Mouse (Mus musculus): ENCODE results near the gene Rdx. TPM values are rescaled to one million over a fixed set of nuclear protein-coding genes. Genes with fewer than 3 reads are reported as not detected.
A peak's percentile ranks its signal among the peaks of the same experiment; 100 is the strongest.

Rdx gene
- total RNA-seq, 2 experiments from 2014 or later, result 43.8 to 46.0 TPM

DNA sequence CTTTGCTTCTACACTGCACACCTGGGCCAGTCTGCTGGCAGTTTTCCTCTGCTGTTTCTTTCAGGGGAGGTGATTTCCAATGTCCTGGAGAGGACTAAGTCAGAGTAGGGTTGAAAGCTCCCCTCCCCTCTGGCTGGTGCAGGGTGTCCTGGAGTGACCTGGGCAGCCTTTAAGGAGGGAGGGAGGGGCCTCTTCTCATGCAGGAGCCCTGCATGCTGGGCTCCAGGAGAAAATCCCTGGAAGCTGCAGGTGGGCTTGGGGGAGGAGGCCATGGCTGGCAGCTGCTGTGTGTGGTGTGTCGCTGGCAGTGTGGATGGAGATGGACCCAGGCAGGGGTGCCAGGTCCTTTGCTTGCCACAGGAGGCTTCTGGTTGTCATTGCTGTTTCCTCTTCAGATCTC is 50.4 kb downstream of the Rdx start:
- intact Hi-C loops (cut with DNase I), result no loop called here
- no peak for DNase-seq (ENCODE audit: extremely low spot score in 1 of 2, low spot score in 2 of 2)

DNA sequence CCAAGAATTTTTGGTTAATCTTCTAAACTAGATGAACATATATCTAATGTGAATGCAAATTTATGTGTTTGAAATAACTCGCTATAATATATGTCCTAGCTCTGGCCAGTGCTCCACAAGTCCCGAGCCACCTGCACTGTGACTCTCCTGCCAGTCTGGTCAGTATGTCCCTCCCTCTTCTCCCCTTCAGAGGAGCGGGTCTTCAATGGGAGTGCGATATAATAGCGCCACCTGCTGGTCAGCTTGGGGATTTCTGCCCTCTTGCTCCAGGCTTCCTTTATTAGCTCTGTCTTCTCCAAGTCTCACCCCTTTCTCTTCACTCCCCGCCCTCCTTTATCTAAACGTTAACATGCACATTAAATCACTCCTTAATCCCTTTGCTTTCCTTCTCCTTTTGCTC is 51.6 kb downstream of the Rdx start:
- peak; percentile 72 to 83 for DNase-seq (ENCODE audit: extremely low spot score in 1 of 2, low spot score in 2 of 2)
- no peak overlapping the region for H3K27ac ChIP-seq
- intact Hi-C loops (cut with DNase I), result loop anchor here (1.0 kb wide), 2 partner anchors 107 to 121 kb away; no protein-coding TSS in a partner anchor
- no peak overlapping the region for H3K4me3 ChIP-seq
- peak; percentile 97 for TF ChIP-seq CTCF (IDR thresholded peaks at IDR 0.05)

More for the DNA sequence above, 50.4 kb downstream of the Rdx start:
- Histone ChIP-seq H3K4me3 (no peak overlapping the region), H3K27ac (no peak overlapping the region)
- TF ChIP-seq CTCF (IDR thresholded peaks at IDR 0.05), result no peak

DNA sequence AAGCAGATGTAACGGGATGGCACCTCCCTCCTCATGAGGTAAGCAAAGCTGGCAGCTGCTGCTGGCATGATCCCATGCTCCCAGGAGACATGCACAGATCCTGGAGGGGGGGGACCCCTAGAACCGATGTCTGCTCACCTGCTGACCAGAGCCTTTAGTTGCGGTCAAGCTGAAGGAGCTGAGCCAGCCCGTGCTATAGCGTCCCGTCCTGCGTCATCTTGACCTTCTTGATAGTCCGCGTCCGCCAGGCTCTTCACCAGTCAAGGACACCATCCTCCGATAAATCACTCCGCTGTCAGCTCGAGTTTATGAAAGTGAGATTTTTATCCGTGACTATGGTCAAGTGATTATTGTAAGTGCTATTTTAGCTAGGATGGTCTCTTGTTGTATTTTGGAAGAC is 53.5 kb downstream of the Rdx start:
- H3K4me3 ChIP-seq, result no peak overlapping the region
- intact Hi-C loops (cut with DNase I), result no loop called here
- H3K27ac ChIP-seq, result no peak overlapping the region
- no peak for TF ChIP-seq CTCF (IDR thresholded peaks at IDR 0.05)
- no peak for DNase-seq (ENCODE audit: extremely low spot score in 1 of 2, low spot score in 2 of 2)

DNA sequence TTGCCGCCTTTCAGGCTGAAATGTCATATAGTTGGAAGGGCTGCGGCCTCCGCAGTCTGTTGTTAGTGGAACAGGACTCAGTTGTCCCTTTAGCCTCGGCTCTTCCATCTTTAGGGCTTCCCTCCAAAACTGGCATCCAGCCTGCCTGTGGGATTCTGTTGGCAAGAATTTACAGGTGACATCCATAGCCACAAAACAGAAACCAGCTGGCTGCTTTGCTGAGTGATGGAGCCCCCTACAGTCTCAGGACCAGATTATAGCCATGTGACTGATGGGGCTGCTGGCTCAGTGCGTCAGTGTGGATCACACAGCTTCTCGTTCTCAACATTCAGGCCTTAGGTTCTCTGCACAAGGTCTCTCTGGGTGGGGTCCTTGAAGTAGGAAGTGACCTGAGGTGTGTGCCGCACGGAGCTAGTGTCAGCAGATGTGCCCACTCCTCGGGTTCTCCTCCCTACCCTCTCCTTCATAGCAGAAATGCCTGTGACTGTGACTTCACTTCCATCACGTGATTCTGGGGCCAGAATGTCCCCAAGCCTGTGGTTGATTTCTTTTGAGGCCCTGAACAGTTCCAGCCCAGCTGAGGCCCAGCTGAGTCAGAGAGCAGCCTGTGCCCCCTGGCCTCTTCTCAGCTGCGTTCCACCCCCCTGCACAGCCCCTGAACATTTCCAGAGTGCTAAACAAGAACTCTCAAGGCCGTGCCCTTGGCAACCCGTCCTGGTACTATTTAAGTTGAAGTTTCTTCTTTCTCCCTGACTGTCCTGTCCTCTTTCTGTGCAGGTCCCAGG is 55.3 kb downstream of the Rdx start:
- H3K4me3 ChIP-seq, result no peak overlapping the region
- intact Hi-C loops (cut with DNase I), result no loop called here
- TF ChIP-seq CTCF (IDR thresholded peaks at IDR 0.05), result no peak; the same call in 1 of the 2 replicates
- no peak for DNase-seq (ENCODE audit: extremely low spot score in 1 of 2, low spot score in 2 of 2)
- no peak overlapping the region for H3K27ac ChIP-seq

DNA sequence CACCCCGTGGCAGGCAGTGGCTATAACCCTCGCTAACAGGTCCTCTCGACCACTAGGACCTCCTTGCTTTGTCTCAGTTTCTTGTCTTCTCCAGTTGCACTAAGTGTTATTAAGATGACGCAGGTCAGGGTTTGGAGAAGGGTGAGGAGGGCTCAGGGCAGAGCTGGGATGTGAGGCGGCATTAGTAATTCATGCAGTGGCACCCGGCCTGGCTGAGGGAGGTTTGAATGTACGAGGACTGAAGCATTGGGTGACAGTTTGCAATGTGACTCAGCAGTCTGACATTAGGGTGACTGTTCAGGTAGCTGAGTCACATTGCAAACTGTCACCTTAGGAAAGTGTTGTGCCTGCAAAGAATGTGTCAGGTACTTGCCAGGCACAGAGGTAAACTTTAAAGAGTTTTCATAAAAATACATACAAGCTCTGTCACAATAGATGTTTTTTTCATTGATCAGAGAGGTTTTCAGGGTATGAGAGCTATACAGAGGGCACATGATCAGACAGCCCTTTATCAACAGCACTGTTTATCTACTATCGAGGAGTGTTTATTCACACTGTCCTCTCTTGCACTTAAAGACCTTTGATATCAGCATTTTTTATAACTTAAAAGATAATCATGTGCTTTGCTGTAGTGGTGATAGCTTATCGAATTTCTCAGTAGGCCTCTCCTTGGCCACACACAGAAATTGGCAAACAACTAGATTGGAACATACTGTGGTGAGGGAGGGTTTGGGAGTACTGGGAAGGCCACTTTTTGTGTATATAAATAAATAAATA is 56.7 kb downstream of the Rdx start:
- H3K27ac ChIP-seq, result no peak overlapping the region
- no peak for TF ChIP-seq CTCF (IDR thresholded peaks at IDR 0.05)
- intact Hi-C loops (cut with DNase I), result no loop called here
- no peak overlapping the region for H3K4me3 ChIP-seq
- no peak for DNase-seq (ENCODE audit: extremely low spot score in 1 of 2, low spot score in 2 of 2)

DNA sequence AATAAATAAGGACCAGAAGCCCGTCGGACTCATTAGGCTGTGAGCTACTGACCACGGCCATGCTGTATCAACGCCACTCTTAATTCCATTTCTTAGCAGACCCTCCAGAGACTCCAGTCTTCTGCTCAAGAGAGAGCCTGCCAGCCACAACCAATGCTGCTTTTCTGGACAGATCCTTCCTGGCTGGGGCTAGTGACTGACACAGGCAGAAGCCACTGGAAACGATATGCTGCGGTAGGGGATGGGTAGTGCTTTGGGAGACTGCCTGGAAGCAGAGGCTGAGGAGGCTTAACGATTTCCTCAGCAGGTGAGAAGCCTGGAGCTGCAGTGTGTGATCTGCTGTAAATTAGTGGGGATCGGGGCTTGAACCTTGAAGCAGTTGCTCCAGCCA is 57.2 kb downstream of the Rdx start:
- Histone ChIP-seq H3K4me3 (no peak overlapping the region), H3K27ac (no peak overlapping the region)
- intact Hi-C loops (cut with DNase I), result no loop called here
- no peak for DNase-seq (ENCODE audit: extremely low spot score in 1 of 2, low spot score in 2 of 2)
- TF ChIP-seq CTCF (IDR thresholded peaks at IDR 0.05), result no peak

DNA sequence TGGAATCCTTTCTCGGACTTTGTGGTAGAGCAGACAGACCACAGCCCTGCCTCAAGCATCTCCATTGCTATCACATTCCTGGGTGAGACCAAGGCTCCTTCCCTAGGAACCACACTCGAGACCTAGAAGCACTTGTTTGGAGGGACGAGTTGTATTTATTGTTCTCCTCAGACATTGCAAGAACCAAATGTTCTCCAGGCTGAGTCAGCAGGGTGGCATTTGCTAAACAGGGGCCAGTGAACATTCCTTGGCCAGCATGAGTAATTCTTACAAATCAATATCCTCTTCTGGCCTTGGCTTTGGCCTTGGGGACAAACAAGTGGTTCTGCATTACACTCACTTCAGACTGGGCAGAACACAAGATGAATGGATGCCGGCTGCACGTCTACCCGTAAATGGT is 58.5 kb downstream of the Rdx start:
- intact Hi-C loops (cut with DNase I), result no loop called here
- TF ChIP-seq CTCF (IDR thresholded peaks at IDR 0.05), result no peak
- Histone ChIP-seq H3K4me3 (no peak overlapping the region), H3K27ac (no peak overlapping the region)
- no peak for DNase-seq (ENCODE audit: extremely low spot score in 1 of 2, low spot score in 2 of 2)

DNA sequence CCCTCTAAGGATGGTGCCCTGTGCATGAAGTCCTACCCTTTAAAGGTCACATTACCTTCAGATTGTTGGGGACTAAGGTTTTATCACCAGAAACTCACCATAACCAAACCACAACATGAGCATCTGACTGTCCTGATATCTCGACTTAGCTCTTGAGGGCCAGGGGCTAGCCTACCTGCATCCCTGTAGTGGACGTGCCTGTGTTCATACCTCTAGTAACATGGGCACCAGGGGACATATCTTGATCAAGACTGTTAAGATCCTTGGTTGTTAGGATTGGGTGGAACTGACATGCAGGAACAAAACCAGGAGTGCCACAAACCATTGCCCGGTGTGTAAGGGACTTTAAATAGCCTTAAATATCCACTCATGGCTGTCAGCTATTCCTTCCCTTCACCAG is 60.2 kb downstream of the Rdx start:
- intact Hi-C loops (cut with DNase I), result no loop called here
- no peak overlapping the region for H3K4me3 ChIP-seq
- H3K27ac ChIP-seq, result no peak overlapping the region
- no peak for DNase-seq (ENCODE audit: extremely low spot score in 1 of 2, low spot score in 2 of 2)
- no peak for TF ChIP-seq CTCF (IDR thresholded peaks at IDR 0.05)

DNA sequence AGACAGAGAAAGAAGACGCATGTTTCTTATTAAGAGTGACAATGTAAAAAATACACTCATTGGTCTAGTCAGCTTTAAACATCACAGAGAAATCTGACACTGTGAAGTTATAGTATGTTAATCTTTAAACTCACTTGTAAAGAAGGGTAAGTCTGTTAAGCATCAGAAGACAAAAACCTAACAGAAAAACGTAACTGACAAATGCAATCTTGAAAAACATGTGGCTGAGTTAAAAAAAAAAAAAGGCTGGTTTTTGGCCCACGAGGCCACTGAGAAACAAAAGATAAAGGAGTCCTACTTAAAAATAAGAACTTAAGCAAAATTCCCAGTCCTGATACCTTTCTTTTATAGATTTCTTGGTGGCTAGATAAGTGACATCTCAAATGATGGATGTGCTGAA is 63.8 kb downstream of the Rdx start:
- DNase-seq (ENCODE audit: extremely low spot score in 1 of 2, low spot score in 2 of 2), result no peak
- intact Hi-C loops (cut with DNase I), result no loop called here
- TF ChIP-seq CTCF (IDR thresholded peaks at IDR 0.05), result no peak
- Histone ChIP-seq H3K4me3 (no peak overlapping the region), H3K27ac (no peak overlapping the region)

DNA sequence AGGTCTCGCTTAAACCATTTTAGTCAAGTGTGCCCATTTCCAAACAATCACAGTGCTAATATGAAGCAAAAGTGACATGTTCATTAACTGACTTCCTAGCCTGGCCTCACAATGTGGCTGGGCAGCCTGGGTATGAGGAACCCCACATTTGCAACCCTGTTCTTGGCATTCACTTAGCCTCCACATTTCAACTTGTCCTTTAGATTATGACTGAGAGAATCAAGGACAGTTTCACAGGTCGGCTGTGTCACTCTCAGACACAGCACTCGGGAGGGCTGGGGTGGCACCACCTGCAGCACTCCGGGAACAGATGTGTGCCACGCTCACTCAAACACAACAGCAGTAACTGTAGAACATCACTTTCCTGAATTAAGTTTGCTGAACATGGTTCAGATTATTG is 66.1 kb downstream of the Rdx start:
- no peak for TF ChIP-seq CTCF (IDR thresholded peaks at IDR 0.05)
- Histone ChIP-seq H3K4me3 (no peak overlapping the region), H3K27ac (no peak overlapping the region)
- intact Hi-C loops (cut with DNase I), result no loop called here
- DNase-seq (ENCODE audit: extremely low spot score in 1 of 2, low spot score in 2 of 2), result no peak

DNA sequence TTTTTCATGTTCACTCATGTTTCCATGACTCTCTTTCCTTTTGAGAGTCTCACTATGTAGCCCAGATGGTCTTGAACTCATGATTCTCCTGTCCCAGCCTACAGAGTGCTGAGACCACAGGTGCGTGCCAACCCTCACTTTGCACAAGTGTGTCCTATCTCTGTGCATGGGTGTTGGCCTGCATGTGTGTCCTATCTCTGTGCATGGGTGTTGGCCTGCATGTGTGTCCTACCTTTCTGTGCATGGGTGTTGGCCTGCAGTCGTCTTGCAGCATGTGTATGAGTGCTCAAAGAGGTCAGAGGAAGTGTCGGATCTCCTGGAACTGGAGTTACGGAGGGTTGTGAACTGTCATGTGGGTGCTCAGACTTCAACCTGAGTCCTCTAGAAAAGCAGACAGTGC is 72.2 kb downstream of the Rdx start:
- intact Hi-C loops (cut with DNase I), result no loop called here

DNA sequence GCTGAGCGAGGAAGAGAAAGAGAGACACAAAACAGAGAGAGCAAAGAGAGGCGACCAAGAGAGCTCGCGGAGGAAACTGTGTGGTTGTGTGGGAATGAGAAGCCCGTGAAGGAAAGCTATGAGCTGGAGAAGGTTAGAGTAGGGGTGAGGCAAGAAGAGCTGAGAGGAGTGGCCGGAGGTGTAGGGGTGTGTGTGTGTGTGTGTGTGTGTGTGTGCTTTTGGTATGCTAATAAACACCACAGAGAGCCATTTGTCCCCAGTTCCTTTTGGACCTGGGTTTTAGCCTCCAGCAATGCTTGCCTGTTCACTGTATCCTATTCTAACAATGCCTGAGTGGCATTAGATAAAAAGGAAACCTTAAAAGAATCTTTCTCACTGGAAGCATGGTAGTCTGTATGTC is 78.3 kb downstream of the Rdx start:
- no peak overlapping the region for H3K27ac ChIP-seq
- no peak for TF ChIP-seq CTCF (IDR thresholded peaks at IDR 0.05)
- H3K4me3 ChIP-seq, result no peak overlapping the region
- intact Hi-C loops (cut with DNase I), result no loop called here
- no peak for DNase-seq (ENCODE audit: extremely low spot score in 1 of 2, low spot score in 2 of 2)

More for the DNA sequence above, 72.2 kb downstream of the Rdx start:
- no peak for DNase-seq (ENCODE audit: extremely low spot score in 1 of 2, low spot score in 2 of 2)
- TF ChIP-seq CTCF (IDR thresholded peaks at IDR 0.05), result no peak
- Histone ChIP-seq H3K4me3 (no peak overlapping the region), H3K27ac (no peak overlapping the region)
